Mouse (Mus musculus) kidney, embryonic 14.5 days (tissue): ENCODE data around the gene Ifitm6. TPM values are rescaled to one million over a fixed set of nuclear protein-coding genes. Genes with fewer than 3 reads are reported as not detected.

Experiments used
- ATAC-seq: fragments of 200-750 bp; cut with Nextera tagmentation; 2 replicates; pipeline ENCODE4 v1.8.0; 2017; ENCODE audit warnings: moderate number of reproducible peaks, mild to moderate bottlenecking, moderate TSS enrichment, moderate library complexity; ENCODE audit not compliant: low FRiP score, low TSS enrichment
- H3K27ac ChIP-seq: fragments of 300-500 bp; sonication (generic); 2 replicates; pipeline ENCODE4 v1.5.1; 2014; ENCODE audit warnings: low read depth, mild to moderate bottlenecking, low read length, moderate library complexity, mixed read lengths
- H3K27me3 ChIP-seq: fragments of 300-500 bp; sonication (generic); 2 replicates; pipeline ENCODE4 v1.6.1; 2014; ENCODE audit warnings: mild to moderate bottlenecking, low read length; ENCODE audit not compliant: control insufficient read depth, insufficient read depth
- H3K36me3 ChIP-seq: fragments of 300-500 bp; sonication (generic); 2 replicates; pipeline ENCODE4 v1.6.1; 2014; ENCODE audit warnings: low read length, mixed read lengths; ENCODE audit not compliant: control insufficient read depth, insufficient read depth
- H3K4me1 ChIP-seq: fragments of 300-500 bp; sonication (generic); 2 replicates; pipeline ENCODE4 v1.6.1; 2014; ENCODE audit warnings: low read length, mixed read lengths; ENCODE audit not compliant: control insufficient read depth, insufficient read depth
- H3K4me2 ChIP-seq: fragments of 300-500 bp; sonication (generic); replicated peaks from 2 replicates; pipeline ENCODE4 v1.6.1; 2014; ENCODE audit warnings: low read depth, mild to moderate bottlenecking, low read length
- H3K4me3 ChIP-seq: fragments of 300-500 bp; sonication (generic); 2 replicates; pipeline ENCODE4 v1.5.1; 2014; ENCODE audit warnings: mild to moderate bottlenecking, low read length
- H3K9ac ChIP-seq: fragments of 300-500 bp; sonication (generic); 2 replicates; pipeline ENCODE4 v1.6.1; 2014; ENCODE audit warnings: low read depth, mild to moderate bottlenecking, low read length, moderate library complexity
- H3K9me3 ChIP-seq: fragments of 300-500 bp; sonication (generic); 2 replicates; pipeline ENCODE4 v1.6.1; 2016; ENCODE audit warnings: low read length; ENCODE audit not compliant: control insufficient read depth
- WGBS: fragments of 180-500 bp; shearing (Covaris S2); extraction: QIAGEN DNeasy Blood & Tissue Kit; methylation state at CpG from one replicate; pipeline ENCODE4 v1.1.7; 2014; 5-methylcytosine and 5-hydroxymethylcytosine counted together
- polyA plus RNA-seq: library from polyadenylated mRNA; unstranded; fragments of >200 nt; fragmentation: Nextera tagmentation; extraction: Ambion mirVana; gene quantifications from 2 replicates; pipeline ENCODE4 v1.2.1, GENCODE M21; 2014

Ifitm6 gene
- polyA plus RNA-seq, 1 experiment from 2014 or later, result 1.6 TPM

GRCm38 (mm10) chr7:141006914-141007313, 10.8 kb downstream of the Ifitm6 start:
- H3K4me1 ChIP-seq, result peaks cover 23% of the 10 kb centered on the region
- no peak overlapping the region for H3K9ac ChIP-seq
- no peaks in the 10 kb centered on the region for H3K9me3 ChIP-seq
- no peak for ATAC-seq
- 88% methylated on average over 5 of the region's 5 CpGs for WGBS
- H3K4me3 ChIP-seq, result no peak overlapping the region
- no peak overlapping the region for H3K4me2 ChIP-seq
- no peak overlapping the region for H3K27ac ChIP-seq
- no peaks in the 10 kb centered on the region for H3K27me3 ChIP-seq
- no peaks in the 10 kb centered on the region for H3K36me3 ChIP-seq

DNA sequence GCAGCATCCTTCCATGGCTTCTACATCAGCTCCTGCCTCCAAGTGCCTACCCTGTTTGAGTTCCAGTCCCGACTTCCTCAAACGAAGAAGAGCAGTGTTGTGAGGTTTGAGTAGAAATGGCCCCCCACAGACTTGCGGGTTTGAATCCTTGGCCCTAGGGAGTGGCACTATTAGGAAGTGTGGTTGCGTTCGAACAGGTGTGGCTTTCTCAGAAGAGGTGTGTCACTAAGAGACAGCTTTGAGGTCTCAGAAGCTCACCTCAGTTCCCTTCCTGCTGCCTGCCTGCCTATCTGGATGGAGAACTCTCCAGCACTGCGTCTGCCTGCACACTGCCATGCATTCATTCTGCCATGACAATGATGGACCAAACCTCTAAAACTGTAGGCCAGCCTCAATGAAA, 11.3 kb downstream of the Ifitm6 start:
- Histone ChIP-seq H3K27me3 (no peaks in the 10 kb centered on the region), H3K4me2 (no peak overlapping the region), H3K4me3 (no peak overlapping the region), H3K9ac (no peak overlapping the region), H3K27ac (no peak overlapping the region), H3K36me3 (no peaks in the 10 kb centered on the region), H3K4me1 (peaks cover 23% of the 10 kb centered on the region), H3K9me3 (no peaks in the 10 kb centered on the region)
- no peak for ATAC-seq
- WGBS, result 93% methylated on average over 6 of the region's 6 CpGs

DNA sequence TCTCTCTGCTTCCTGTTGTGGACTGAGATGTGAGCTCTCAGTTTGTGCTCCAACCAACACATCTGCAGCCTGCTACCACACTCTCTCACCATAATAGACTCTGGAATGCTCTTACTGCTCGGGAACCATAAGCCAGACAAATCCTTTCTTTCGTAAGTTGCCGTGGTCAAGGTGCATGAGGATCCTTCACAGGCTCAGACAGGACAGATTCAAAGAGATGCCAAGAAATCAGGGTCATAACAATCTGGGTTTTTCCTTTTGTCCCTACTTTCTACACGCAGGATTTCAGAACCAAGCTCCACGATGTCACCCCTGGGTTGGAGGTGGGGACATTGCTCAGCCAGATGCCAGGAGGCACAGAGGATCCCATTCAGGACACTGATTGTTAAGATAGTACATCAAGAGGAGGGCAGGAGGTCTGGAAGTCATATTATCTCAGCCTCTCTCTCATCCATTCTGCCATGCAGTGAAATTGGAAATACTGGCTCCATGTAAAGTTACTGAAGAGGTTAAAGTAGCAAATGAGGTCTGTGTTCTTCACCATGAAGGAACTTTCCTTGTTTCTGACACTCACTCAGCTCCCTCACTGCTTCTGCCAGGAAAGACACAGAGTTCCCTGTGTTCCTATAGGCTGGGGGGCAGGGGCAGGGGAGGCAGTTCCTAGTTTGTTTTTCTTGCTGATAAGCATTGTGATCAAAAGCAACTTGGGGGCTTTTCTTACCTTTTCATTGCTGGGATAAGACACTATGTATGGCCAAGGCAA, 14.3 kb downstream of the Ifitm6 start:
- H3K27ac ChIP-seq, result no peak overlapping the region
- no peak overlapping the region for H3K9ac ChIP-seq
- peaks cover 2% of the 10 kb centered on the region; the same call in 1 of the 2 replicates for H3K4me1 ChIP-seq
- H3K36me3 ChIP-seq, result no peaks in the 10 kb centered on the region
- no peak for ATAC-seq
- no peaks in the 10 kb centered on the region for H3K9me3 ChIP-seq
- no peak overlapping the region for H3K4me2 ChIP-seq
- 89% methylated on average over 5 of the region's 5 CpGs for WGBS
- no peaks in the 10 kb centered on the region for H3K27me3 ChIP-seq
- H3K4me3 ChIP-seq, result no peak overlapping the region

DNA sequence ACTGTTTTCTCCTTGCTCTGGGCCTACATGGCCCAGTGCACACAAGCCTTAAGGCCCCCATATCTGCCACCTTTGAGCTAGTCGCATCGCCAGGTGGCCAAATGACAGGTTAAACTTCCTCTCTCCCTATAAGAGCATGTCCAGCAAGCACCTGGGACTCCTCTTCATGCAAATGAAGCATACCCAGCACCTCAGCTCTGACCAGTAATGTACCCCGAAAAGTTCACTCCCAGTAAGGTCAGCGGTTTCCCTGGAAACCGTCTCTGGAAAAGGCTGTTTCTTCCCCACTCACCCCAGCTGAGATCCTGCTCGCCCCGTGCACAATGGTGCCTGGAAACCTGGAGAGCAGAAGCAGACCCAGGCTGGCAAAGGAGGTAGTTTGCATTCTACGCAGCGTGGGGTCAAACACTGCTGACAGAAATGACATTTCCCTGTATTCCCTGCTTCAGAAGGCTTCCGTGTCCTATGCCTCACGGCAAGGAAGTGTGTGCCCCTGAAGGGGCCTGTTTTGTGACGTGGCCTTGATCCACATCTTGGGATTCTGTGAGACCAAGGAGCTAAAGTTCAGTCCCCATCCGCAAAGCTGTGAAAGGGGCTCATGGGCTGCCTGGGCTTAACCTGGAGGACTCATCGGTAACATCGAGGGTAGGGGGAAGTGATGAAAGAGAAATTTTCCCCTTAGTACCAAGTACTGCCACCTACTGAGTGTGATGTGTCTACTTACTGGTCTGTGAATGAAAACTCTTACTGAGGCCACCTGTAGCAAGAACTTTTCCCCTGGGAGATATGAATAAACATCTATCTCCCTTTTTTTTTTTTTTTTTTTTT, 16.6 kb downstream of the Ifitm6 start:
- no peak overlapping the region for H3K27ac ChIP-seq
- H3K9ac ChIP-seq, result no peak overlapping the region
- no peaks in the 10 kb centered on the region for H3K9me3 ChIP-seq
- H3K27me3 ChIP-seq, result no peaks in the 10 kb centered on the region
- no peaks in the 10 kb centered on the region for H3K36me3 ChIP-seq
- no peak for ATAC-seq
- no peak overlapping the region for H3K4me3 ChIP-seq
- WGBS, result 78% methylated on average over 15 of the region's 15 CpGs
- no peaks in the 10 kb centered on the region for H3K4me1 ChIP-seq
- H3K4me2 ChIP-seq, result no peak overlapping the region

GRCm38 (mm10) chr7:140998853-140999700, 18.6 kb downstream of the Ifitm6 start:
- ATAC-seq, result no peak
- Histone ChIP-seq H3K27ac (no peak overlapping the region), H3K4me2 (no peak overlapping the region), H3K9me3 (no peaks in the 10 kb centered on the region), H3K9ac (no peak overlapping the region), H3K27me3 (no peaks in the 10 kb centered on the region), H3K36me3 (no peaks in the 10 kb centered on the region), H3K4me3 (no peak overlapping the region), H3K4me1 (no peaks in the 10 kb centered on the region)
- WGBS, result 87% methylated on average over 11 of the region's 11 CpGs

- 79% methylated on average over 1 of the region's 1 CpGs for WGBS
- H3K9ac ChIP-seq, result no peak overlapping the region
- H3K27ac ChIP-seq, result no peak overlapping the region
- H3K36me3 ChIP-seq, result no peaks in the 10 kb centered on the region
- no peaks in the 10 kb centered on the region for H3K27me3 ChIP-seq
- H3K4me3 ChIP-seq, result no peak overlapping the region
- H3K4me2 ChIP-seq, result no peak overlapping the region
- no peaks in the 10 kb centered on the region for H3K4me1 ChIP-seq
- ATAC-seq, result no peak
- H3K9me3 ChIP-seq, result no peaks in the 10 kb centered on the region
Measured at GRCm38 (mm10) chr7:140997817-140998216, 19.9 kb downstream of the Ifitm6 start.

DNA sequence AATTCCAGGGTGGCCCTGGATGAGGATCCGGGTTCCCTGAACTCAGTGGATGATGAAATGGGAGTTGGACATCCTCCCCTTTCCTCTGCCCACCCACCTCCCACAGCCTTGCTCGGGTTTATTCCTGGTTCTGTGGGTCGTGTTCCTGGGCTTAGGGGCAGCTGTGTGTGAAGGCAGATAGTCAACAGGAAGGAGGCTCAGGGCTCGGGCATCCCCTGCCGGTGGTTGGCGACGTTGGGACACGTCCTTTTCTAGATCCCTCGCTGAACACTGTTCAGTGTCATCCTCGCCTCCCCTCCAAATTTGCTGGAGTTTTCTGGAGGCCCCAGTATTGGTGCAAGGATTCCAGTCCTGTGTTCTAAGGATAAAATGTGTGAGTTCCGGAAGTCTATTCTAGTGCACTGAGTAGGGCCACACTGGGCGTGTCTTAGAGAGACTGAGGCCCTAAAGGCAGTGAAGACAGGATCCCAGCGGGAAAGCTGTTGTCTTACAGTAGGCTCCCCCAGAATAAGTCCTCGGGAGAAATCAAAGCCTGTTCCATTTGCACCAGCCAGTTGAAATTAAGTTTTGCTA, 26.5 kb downstream of the Ifitm6 start:
- no peak overlapping the region for H3K4me3 ChIP-seq
- no peak overlapping the region for H3K4me2 ChIP-seq
- no peaks in the 10 kb centered on the region for H3K4me1 ChIP-seq
- no peaks in the 10 kb centered on the region for H3K9me3 ChIP-seq
- ATAC-seq, result no peak
- H3K27me3 ChIP-seq, result no peaks in the 10 kb centered on the region
- no peak overlapping the region for H3K27ac ChIP-seq
- H3K9ac ChIP-seq, result no peak overlapping the region
- 80% methylated on average over 14 of the region's 14 CpGs for WGBS
- H3K36me3 ChIP-seq, result no peaks in the 10 kb centered on the region

GRCm38 (mm10) chr7:140990622-140991021, 27.1 kb downstream of the Ifitm6 start:
- WGBS, result 62% methylated on average over 5 of the region's 5 CpGs
- no peak overlapping the region for H3K27ac ChIP-seq
- no peaks in the 10 kb centered on the region for H3K4me1 ChIP-seq
- no peak overlapping the region for H3K4me2 ChIP-seq
- H3K4me3 ChIP-seq, result no peak overlapping the region
- no peak overlapping the region for H3K9ac ChIP-seq
- no peaks in the 10 kb centered on the region for H3K9me3 ChIP-seq
- no peaks in the 10 kb centered on the region for H3K27me3 ChIP-seq
- H3K36me3 ChIP-seq, result no peaks in the 10 kb centered on the region
- ATAC-seq, result no peak
